Mouse (Mus musculus): ENCODE measurements around the gene Gmeb2. TPM values are rescaled to one million over a fixed set of nuclear protein-coding genes. Genes with fewer than 3 reads are reported as not detected.

The Gmeb2 gene
- total RNA-seq, 1 experiment, result 15.2 TPM

DNA sequence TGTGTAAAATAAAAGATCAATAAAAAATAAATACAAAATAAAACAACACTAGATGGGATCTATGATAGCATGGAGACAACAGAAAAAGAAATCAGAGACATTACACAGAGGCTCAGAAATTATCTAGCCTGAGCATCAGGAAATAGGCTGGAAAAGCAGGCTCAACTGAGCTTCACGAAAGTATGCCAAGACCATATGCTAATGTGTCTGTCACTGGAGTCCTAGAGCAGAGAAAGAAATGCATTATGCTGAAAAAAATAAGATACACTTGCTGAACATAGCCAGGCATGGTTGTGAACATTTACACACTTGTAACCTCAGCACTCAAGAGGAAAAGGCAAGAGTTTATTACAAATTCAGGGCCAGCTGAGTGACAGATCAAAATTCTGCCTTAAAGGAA lies 7.9 kb downstream of the Gmeb2 start:
- no peak overlapping the region for H3K27ac ChIP-seq (ENCODE audit: insufficient read depth, low read depth, low read length, poor library complexity, severe bottlenecking)
- H3K9me3 ChIP-seq (ENCODE audit: control insufficient read depth, insufficient read depth, low read depth, low read length), result no peaks in the 10 kb centered on the region
- no peak for DNase-seq (ENCODE audit: low read depth, low spot score)
- no peak overlapping the region for H3K9ac ChIP-seq (ENCODE audit: insufficient read depth, low read depth, low read length, poor library complexity, severe bottlenecking)
- no peak overlapping the region for H3K4me3 ChIP-seq (ENCODE audit: insufficient read depth in 1 of 2, low read depth in 1 of 2, low read length in 2 of 2, poor library complexity in 1 of 2, severe bottlenecking in 1 of 2)
- in situ Hi-C loops (cut with MboI; ENCODE audit: low sequenced_read_pairs in 2 of 2, unreplicated experiment in 2 of 2), result no loop called here
- no peaks in the 10 kb centered on the region; a peak in 1 of 4 replicates for H3K4me1 ChIP-seq (ENCODE audit: control insufficient read depth in 2 of 2, insufficient read depth in 2 of 2, low read length in 2 of 2, poor library complexity in 1 of 2)
- TF ChIP-seq ZC3H11A (IDR thresholded peaks at IDR 0.05; ENCODE audit: borderline replicate concordance, low read depth, low read length), result no peak
- TF ChIP-seq ZNF384 (IDR thresholded peaks at IDR 0.05; ENCODE audit: low read depth, low read length), result no peak
- TF ChIP-seq CHD2 (IDR thresholded peaks at IDR 0.05; ENCODE audit: low read depth, low read length), result no peak
- no peak for TF ChIP-seq MAFK (IDR thresholded peaks at IDR 0.05; ENCODE audit: insufficient read depth, low read depth, low read length)
- H3K36me3 ChIP-seq (ENCODE audit: control insufficient read depth, insufficient read depth, low read length, poor library complexity, severe bottlenecking), result peaks cover 5% of the 10 kb centered on the region

DNA sequence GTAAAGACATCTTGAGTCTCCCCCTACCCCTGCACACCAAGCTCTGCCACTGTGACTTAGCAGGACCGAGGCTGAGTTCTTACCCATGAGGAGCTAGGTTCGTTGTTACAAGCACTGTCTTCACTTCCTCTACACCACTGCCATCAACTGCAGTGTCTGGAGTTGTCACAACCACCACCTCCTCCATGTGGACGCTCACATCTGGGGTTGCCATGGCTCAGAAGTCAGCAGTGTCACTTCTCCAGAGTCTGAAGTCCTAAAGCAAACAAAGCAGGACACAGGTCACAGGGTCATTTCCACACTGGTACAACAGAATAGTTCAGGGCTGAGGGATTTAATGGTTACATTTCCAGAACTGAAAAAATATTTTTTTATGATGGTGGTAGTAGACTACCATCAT lies 10.0 kb downstream of the Gmeb2 start:
- no peak overlapping the region for H3K27ac ChIP-seq (ENCODE audit: insufficient read depth, low read depth, low read length, poor library complexity, severe bottlenecking)
- H3K9me3 ChIP-seq (ENCODE audit: control insufficient read depth, insufficient read depth, low read depth, low read length), result no peaks in the 10 kb centered on the region
- no peak overlapping the region for H3K9ac ChIP-seq (ENCODE audit: insufficient read depth, low read depth, low read length, poor library complexity, severe bottlenecking)
- DNase-seq (ENCODE audit: low read depth, low spot score), result no peak
- no peak overlapping the region for H3K4me3 ChIP-seq (ENCODE audit: insufficient read depth in 1 of 2, low read depth in 1 of 2, low read length in 2 of 2, poor library complexity in 1 of 2, severe bottlenecking in 1 of 2)
- in situ Hi-C loops (cut with MboI; ENCODE audit: low sequenced_read_pairs in 2 of 2, unreplicated experiment in 2 of 2), result no loop called here
- H3K4me1 ChIP-seq (ENCODE audit: control insufficient read depth in 2 of 2, insufficient read depth in 2 of 2, low read length in 2 of 2, poor library complexity in 1 of 2), result no peaks in the 10 kb centered on the region
- H3K36me3 ChIP-seq (ENCODE audit: control insufficient read depth, insufficient read depth, low read length, poor library complexity, severe bottlenecking), result peaks cover 5% of the 10 kb centered on the region
- TF ChIP-seq ZNF384 (IDR thresholded peaks at IDR 0.05; ENCODE audit: low read depth, low read length) (no peak), ZC3H11A (IDR thresholded peaks at IDR 0.05; ENCODE audit: borderline replicate concordance, low read depth, low read length) (no peak), HCFC1 (IDR thresholded peaks at IDR 0.05; ENCODE audit: borderline replicate concordance, insufficient read depth, low read length) (no peak), MAFK (IDR thresholded peaks at IDR 0.05; ENCODE audit: insufficient read depth, low read depth, low read length) (no peak), CHD2 (IDR thresholded peaks at IDR 0.05; ENCODE audit: low read depth, low read length) (no peak)

DNA sequence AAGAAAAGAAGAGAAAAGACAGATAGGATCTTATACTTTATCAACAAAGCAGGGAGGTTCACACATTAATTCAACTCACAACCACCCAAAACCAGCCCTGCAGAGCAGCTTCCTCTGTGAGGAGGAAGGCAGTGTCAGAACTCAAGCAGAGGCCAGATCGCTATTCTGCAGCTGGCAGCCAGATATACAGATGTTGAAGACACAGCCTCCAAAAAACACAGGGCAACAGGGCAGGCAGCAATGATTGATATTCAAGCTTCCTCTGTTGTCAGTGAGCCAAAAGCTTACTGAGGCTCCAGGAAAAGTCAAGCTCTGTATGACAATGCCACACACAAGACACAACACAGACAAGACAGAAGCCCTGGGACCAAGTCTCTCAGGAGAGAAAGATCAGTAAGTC lies 11.1 kb downstream of the Gmeb2 start:
- no peak for TF ChIP-seq CHD2 (IDR thresholded peaks at IDR 0.05; ENCODE audit: low read depth, low read length)
- TF ChIP-seq ZNF384 (IDR thresholded peaks at IDR 0.05; ENCODE audit: low read depth, low read length), result no peak
- no peak for TF ChIP-seq MAFK (IDR thresholded peaks at IDR 0.05; ENCODE audit: insufficient read depth, low read depth, low read length)
- TF ChIP-seq HCFC1 (IDR thresholded peaks at IDR 0.05; ENCODE audit: borderline replicate concordance, insufficient read depth, low read length), result no peak
- TF ChIP-seq ZC3H11A (IDR thresholded peaks at IDR 0.05; ENCODE audit: borderline replicate concordance, low read depth, low read length), result no peak
- no peak overlapping the region for H3K4me3 ChIP-seq (ENCODE audit: insufficient read depth in 1 of 2, low read depth in 1 of 2, low read length in 2 of 2, poor library complexity in 1 of 2, severe bottlenecking in 1 of 2)
- no peak overlapping the region for H3K9ac ChIP-seq (ENCODE audit: insufficient read depth, low read depth, low read length, poor library complexity, severe bottlenecking)
- peaks cover 5% of the 10 kb centered on the region for H3K36me3 ChIP-seq (ENCODE audit: control insufficient read depth, insufficient read depth, low read length, poor library complexity, severe bottlenecking)
- in situ Hi-C loops (cut with MboI; ENCODE audit: low sequenced_read_pairs in 2 of 2, unreplicated experiment in 2 of 2), result no loop called here
- H3K4me1 ChIP-seq (ENCODE audit: control insufficient read depth in 2 of 2, insufficient read depth in 2 of 2, low read length in 2 of 2, poor library complexity in 1 of 2), result no peaks in the 10 kb centered on the region; a peak in 1 of 4 replicates
- no peak for DNase-seq (ENCODE audit: low read depth, low spot score)
- no peaks in the 10 kb centered on the region for H3K9me3 ChIP-seq (ENCODE audit: control insufficient read depth, insufficient read depth, low read depth, low read length)
- H3K27ac ChIP-seq (ENCODE audit: insufficient read depth, low read depth, low read length, poor library complexity, severe bottlenecking), result no peak overlapping the region

GRCm38 (mm10) chr2:181274639-181275038 lies 13.2 kb downstream of the Gmeb2 start:
- Histone ChIP-seq H3K36me3 (ENCODE audit: control insufficient read depth, insufficient read depth, low read length, poor library complexity, severe bottlenecking) (peaks cover 5% of the 10 kb centered on the region), H3K9ac (ENCODE audit: insufficient read depth, low read depth, low read length, poor library complexity, severe bottlenecking) (no peak overlapping the region), H3K4me1 (ENCODE audit: control insufficient read depth in 2 of 2, insufficient read depth in 2 of 2, low read length in 2 of 2, poor library complexity in 1 of 2) (no peaks in the 10 kb centered on the region; a peak in 1 of 4 replicates), H3K4me3 (ENCODE audit: insufficient read depth in 1 of 2, low read depth in 1 of 2, low read length in 2 of 2, poor library complexity in 1 of 2, severe bottlenecking in 1 of 2) (no peak overlapping the region), H3K9me3 (ENCODE audit: control insufficient read depth, insufficient read depth, low read depth, low read length) (no peaks in the 10 kb centered on the region), H3K27ac (ENCODE audit: insufficient read depth, low read depth, low read length, poor library complexity, severe bottlenecking) (no peak overlapping the region)
- DNase-seq (ENCODE audit: low read depth, low spot score), result no peak
- TF ChIP-seq ZNF384 (IDR thresholded peaks at IDR 0.05; ENCODE audit: low read depth, low read length), result no peak
- TF ChIP-seq HCFC1 (IDR thresholded peaks at IDR 0.05; ENCODE audit: borderline replicate concordance, insufficient read depth, low read length), result no peak
- TF ChIP-seq MAFK (IDR thresholded peaks at IDR 0.05; ENCODE audit: insufficient read depth, low read depth, low read length), result no peak
- no peak for TF ChIP-seq ZC3H11A (IDR thresholded peaks at IDR 0.05; ENCODE audit: borderline replicate concordance, low read depth, low read length)
- TF ChIP-seq CHD2 (IDR thresholded peaks at IDR 0.05; ENCODE audit: low read depth, low read length), result no peak
- in situ Hi-C loops (cut with MboI; ENCODE audit: low sequenced_read_pairs in 2 of 2, unreplicated experiment in 2 of 2), result no loop called here

GRCm38 (mm10) chr2:181273829-181274228 lies 14.0 kb downstream of the Gmeb2 start:
- Histone ChIP-seq H3K27ac (ENCODE audit: insufficient read depth, low read depth, low read length, poor library complexity, severe bottlenecking) (no peak overlapping the region), H3K9ac (ENCODE audit: insufficient read depth, low read depth, low read length, poor library complexity, severe bottlenecking) (no peak overlapping the region), H3K4me3 (ENCODE audit: insufficient read depth in 1 of 2, low read depth in 1 of 2, low read length in 2 of 2, poor library complexity in 1 of 2, severe bottlenecking in 1 of 2) (no peak overlapping the region), H3K9me3 (ENCODE audit: control insufficient read depth, insufficient read depth, low read depth, low read length) (no peaks in the 10 kb centered on the region), H3K36me3 (ENCODE audit: control insufficient read depth, insufficient read depth, low read length, poor library complexity, severe bottlenecking) (peaks cover 5% of the 10 kb centered on the region), H3K4me1 (ENCODE audit: control insufficient read depth in 2 of 2, insufficient read depth in 2 of 2, low read length in 2 of 2, poor library complexity in 1 of 2) (no peaks in the 10 kb centered on the region; a peak in 1 of 4 replicates)
- no peak for DNase-seq (ENCODE audit: low read depth, low spot score)
- in situ Hi-C loops (cut with MboI; ENCODE audit: low sequenced_read_pairs in 2 of 2, unreplicated experiment in 2 of 2), result no loop called here
- TF ChIP-seq ZC3H11A (IDR thresholded peaks at IDR 0.05; ENCODE audit: borderline replicate concordance, low read depth, low read length), result no peak
- no peak for TF ChIP-seq ZNF384 (IDR thresholded peaks at IDR 0.05; ENCODE audit: low read depth, low read length)
- TF ChIP-seq CHD2 (IDR thresholded peaks at IDR 0.05; ENCODE audit: low read depth, low read length), result no peak
- TF ChIP-seq HCFC1 (IDR thresholded peaks at IDR 0.05; ENCODE audit: borderline replicate concordance, insufficient read depth, low read length), result no peak
- no peak for TF ChIP-seq MAFK (IDR thresholded peaks at IDR 0.05; ENCODE audit: insufficient read depth, low read depth, low read length)

All from ES-E14 (cell line).